Mouse (Mus musculus): ENCODE measurements around the gene Exoc6b. TPM values are rescaled to one million over a fixed set of nuclear protein-coding genes. Genes with fewer than 3 reads are reported as not detected.

Exoc6b gene
- polyA plus RNA-seq, 1 experiment from 2014 or later: 2.0 TPM

- Histone ChIP-seq H3K36me3 (replicated peaks; ENCODE audit: insufficient read depth, low read length) (no peaks in the 10 kb centered on the region), H3K27me3 (ENCODE audit: insufficient read depth, low read length) (no peaks in the 10 kb centered on the region), H3K4me2 (ENCODE audit: low read depth, low read length) (no peak overlapping the region), H3K9me3 (ENCODE audit: low read length) (no peaks in the 10 kb centered on the region), H3K4me3 (ENCODE audit: low read depth, low read length) (no peak overlapping the region), H3K27ac (ENCODE audit: low read depth) (no peak overlapping the region), H3K9ac (replicated peaks) (no peak overlapping the region), H3K4me1 (ENCODE audit: insufficient read depth) (no peaks in the 10 kb centered on the region)
- no peak for DNase-seq
- ATAC-seq: no peak
- TF ChIP-seq EP300 (IDR thresholded peaks at IDR 0.05; ENCODE audit: low read depth) (no peak), CTCF (IDR thresholded peaks at IDR 0.05; ENCODE audit: low read depth) (no peak)
- WGBS (ENCODE audit: insufficient replicate concordance): 84% methylated on average over 4 of the region's 4 CpGs
Measured at GRCm38 (mm10) chr6:84708631-84709030, 360.7 kb downstream of the Exoc6b start.

DNA sequence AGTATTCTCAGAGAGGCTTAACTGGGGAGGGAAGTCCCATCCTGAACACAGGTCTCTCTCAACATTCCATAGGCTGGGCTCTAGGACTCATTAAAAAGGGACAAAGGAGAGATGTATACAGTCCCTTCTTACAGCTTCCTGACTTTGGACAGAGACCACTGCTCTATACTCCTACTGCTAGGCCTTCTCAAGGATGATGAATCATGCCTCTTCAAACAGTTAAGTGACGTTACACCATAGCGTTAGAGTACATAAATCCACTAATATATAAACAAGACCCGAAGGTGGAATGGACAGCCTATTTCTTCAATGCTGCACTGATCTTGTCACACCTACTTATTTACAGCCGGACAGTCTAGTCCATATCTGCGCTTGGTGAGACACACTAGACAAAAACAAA, 369.7 kb downstream of the Exoc6b start:
- Histone ChIP-seq H3K4me1 (ENCODE audit: insufficient read depth) (peaks cover 8% of the 10 kb centered on the region), H3K9me3 (ENCODE audit: low read length) (no peaks in the 10 kb centered on the region), H3K27me3 (ENCODE audit: insufficient read depth, low read length) (no peaks in the 10 kb centered on the region), H3K9ac (replicated peaks) (no peak overlapping the region), H3K4me3 (ENCODE audit: low read depth, low read length) (no peak overlapping the region), H3K4me2 (ENCODE audit: low read depth, low read length) (no peak overlapping the region), H3K27ac (ENCODE audit: low read depth) (no peak overlapping the region), H3K36me3 (replicated peaks; ENCODE audit: insufficient read depth, low read length) (no peaks in the 10 kb centered on the region)
- no peak for TF ChIP-seq EP300 (IDR thresholded peaks at IDR 0.05; ENCODE audit: low read depth)
- no peak for TF ChIP-seq CTCF (IDR thresholded peaks at IDR 0.05; ENCODE audit: low read depth)
- WGBS (ENCODE audit: insufficient replicate concordance): 69% methylated on average over 5 of the region's 5 CpGs
- ATAC-seq (no peak), DNase-seq (no peak)

DNA sequence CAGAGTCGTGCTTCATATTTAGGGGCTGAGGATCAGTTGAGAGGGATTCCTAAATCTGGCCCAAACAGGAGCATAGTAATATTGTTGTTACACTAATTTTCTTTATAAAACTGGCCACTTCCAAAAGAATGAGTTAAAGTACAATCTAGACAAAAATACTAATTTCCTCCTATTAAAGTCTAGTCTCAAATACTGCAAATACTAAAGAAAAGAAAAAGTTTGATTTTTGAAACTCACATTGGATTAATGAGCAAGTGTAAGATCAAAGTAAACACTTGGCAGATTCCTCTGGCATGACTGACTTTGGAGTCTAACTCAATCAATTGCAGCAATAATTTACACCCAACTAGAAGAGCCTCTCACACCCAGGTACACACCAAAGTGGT, 371.0 kb downstream of the Exoc6b start:
- 51% methylated on average over 1 of the region's 1 CpGs for WGBS (ENCODE audit: insufficient replicate concordance)
- H3K9me3 ChIP-seq (ENCODE audit: low read length): no peaks in the 10 kb centered on the region
- ATAC-seq: no peak
- no peaks in the 10 kb centered on the region for H3K36me3 ChIP-seq (replicated peaks; ENCODE audit: insufficient read depth, low read length)
- no peak for DNase-seq
- H3K4me2 ChIP-seq (ENCODE audit: low read depth, low read length): no peak overlapping the region
- TF ChIP-seq EP300 (IDR thresholded peaks at IDR 0.05; ENCODE audit: low read depth) (no peak), CTCF (IDR thresholded peaks at IDR 0.05; ENCODE audit: low read depth) (no peak)
- no peak overlapping the region for H3K27ac ChIP-seq (ENCODE audit: low read depth)
- H3K9ac ChIP-seq (replicated peaks): no peak overlapping the region
- H3K27me3 ChIP-seq (ENCODE audit: insufficient read depth, low read length): no peaks in the 10 kb centered on the region
- H3K4me1 ChIP-seq (ENCODE audit: insufficient read depth): peaks cover 8% of the 10 kb centered on the region
- H3K4me3 ChIP-seq (ENCODE audit: low read depth, low read length): no peak overlapping the region

DNA sequence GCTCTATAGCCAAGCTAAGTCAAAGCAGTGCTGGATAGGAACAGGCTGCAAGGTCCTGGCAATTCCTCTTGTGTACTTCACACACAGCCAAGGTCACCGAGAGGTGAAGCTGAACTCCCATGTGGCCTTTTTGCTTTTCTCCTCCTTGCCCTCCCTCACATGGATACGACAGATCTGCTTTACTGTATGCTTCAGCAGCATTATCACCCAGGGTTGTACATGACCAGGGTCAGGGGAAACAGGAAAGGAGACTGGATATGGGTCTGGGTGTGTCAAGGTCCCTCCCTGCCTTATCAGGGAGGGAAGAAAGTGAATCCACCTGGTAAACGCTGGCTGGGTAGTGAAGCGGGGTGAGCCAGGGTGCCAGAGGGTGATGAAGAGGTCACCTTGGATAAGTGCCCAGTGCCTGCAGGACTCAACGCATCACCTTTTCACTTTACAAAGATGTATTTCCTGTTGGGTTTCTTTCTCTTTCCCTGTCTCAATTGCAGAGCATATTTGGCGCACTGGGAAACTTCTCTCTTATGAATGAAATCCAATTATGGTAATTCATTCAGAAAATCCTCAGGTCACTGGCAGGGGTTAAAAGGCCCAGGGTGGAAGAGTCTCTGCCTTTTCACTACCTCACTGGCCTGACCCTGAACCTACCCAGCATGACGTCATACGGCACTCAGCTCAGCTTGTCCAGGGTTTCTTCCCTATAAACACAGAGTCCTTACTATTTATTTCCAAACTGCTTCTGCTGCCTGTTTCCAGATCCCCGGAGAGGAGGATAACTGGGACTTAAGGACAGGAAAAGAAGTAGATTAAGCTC, 371.6 kb downstream of the Exoc6b start:
- H3K27me3 ChIP-seq (ENCODE audit: insufficient read depth, low read length): no peaks in the 10 kb centered on the region
- H3K27ac ChIP-seq (ENCODE audit: low read depth): peak overlapping the region; percentile 16; the same call in 1 of the 2 replicates
- DNase-seq (no peak), ATAC-seq (0 out of 2 replicates have a peak, but pooled peaks have one; percentile 38)
- no peak overlapping the region for H3K9ac ChIP-seq (replicated peaks)
- WGBS (ENCODE audit: insufficient replicate concordance): 49% methylated on average over 9 of the region's 9 CpGs
- H3K4me1 ChIP-seq (ENCODE audit: insufficient read depth): peaks cover 8% of the 10 kb centered on the region
- H3K4me3 ChIP-seq (ENCODE audit: low read depth, low read length): no peak overlapping the region
- no peaks in the 10 kb centered on the region for H3K36me3 ChIP-seq (replicated peaks; ENCODE audit: insufficient read depth, low read length)
- no peaks in the 10 kb centered on the region for H3K9me3 ChIP-seq (ENCODE audit: low read length)
- H3K4me2 ChIP-seq (ENCODE audit: low read depth, low read length): no peak overlapping the region
- TF ChIP-seq CTCF (IDR thresholded peaks at IDR 0.05; ENCODE audit: low read depth): no peak

DNA sequence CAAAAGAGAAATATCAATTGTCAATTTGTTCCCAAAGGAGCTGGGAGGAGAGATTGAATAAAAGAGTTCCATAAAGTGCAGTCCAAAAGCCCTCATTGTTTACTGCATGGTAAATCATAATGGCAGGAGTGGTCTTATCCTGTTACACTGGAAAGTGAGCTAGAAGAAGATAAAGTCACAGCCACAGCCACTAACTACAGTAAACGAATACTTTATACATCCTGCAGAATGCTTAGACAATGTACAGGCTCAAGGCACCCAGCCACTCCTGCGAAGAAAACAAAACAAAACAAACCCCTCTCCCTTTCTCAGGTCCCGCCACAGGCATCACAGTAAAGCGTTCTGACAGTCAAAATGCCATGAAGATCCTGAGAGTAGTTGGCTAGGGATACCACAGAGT, 375.5 kb downstream of the Exoc6b start:
- Histone ChIP-seq H3K4me1 (ENCODE audit: insufficient read depth) (peaks cover 8% of the 10 kb centered on the region), H3K9ac (replicated peaks) (no peak overlapping the region), H3K4me2 (ENCODE audit: low read depth, low read length) (no peak overlapping the region), H3K36me3 (replicated peaks; ENCODE audit: insufficient read depth, low read length) (no peaks in the 10 kb centered on the region), H3K27ac (ENCODE audit: low read depth) (no peak overlapping the region), H3K27me3 (ENCODE audit: insufficient read depth, low read length) (no peaks in the 10 kb centered on the region), H3K9me3 (ENCODE audit: low read length) (no peaks in the 10 kb centered on the region), H3K4me3 (ENCODE audit: low read depth, low read length) (no peak overlapping the region)
- no peak for TF ChIP-seq CTCF (IDR thresholded peaks at IDR 0.05; ENCODE audit: low read depth)
- TF ChIP-seq EP300 (IDR thresholded peaks at IDR 0.05; ENCODE audit: low read depth): no peak
- ATAC-seq: no peak
- WGBS (ENCODE audit: insufficient replicate concordance): 69% methylated on average over 4 of the region's 4 CpGs
- no peak for DNase-seq

- TF ChIP-seq CTCF (IDR thresholded peaks at IDR 0.05; ENCODE audit: low read depth) (no peak), EP300 (IDR thresholded peaks at IDR 0.05; ENCODE audit: low read depth) (no peak)
- H3K4me3 ChIP-seq (ENCODE audit: low read depth, low read length): no peak overlapping the region
- H3K4me1 ChIP-seq (ENCODE audit: insufficient read depth): peaks cover 8% of the 10 kb centered on the region
- H3K9me3 ChIP-seq (ENCODE audit: low read length): no peaks in the 10 kb centered on the region
- H3K4me2 ChIP-seq (ENCODE audit: low read depth, low read length): no peak overlapping the region
- H3K36me3 ChIP-seq (replicated peaks; ENCODE audit: insufficient read depth, low read length): no peaks in the 10 kb centered on the region
- no peak overlapping the region for H3K9ac ChIP-seq (replicated peaks)
- 65% methylated on average over 2 of the region's 2 CpGs for WGBS (ENCODE audit: insufficient replicate concordance)
- no peaks in the 10 kb centered on the region for H3K27me3 ChIP-seq (ENCODE audit: insufficient read depth, low read length)
- no peak for DNase-seq
- H3K27ac ChIP-seq (ENCODE audit: low read depth): no peak overlapping the region
- no peak for ATAC-seq
Measured at GRCm38 (mm10) chr6:84693204-84693603, 376.1 kb downstream of the Exoc6b start.
